9 mouse cellular contexts compared by ENCODE assay signal in the genomic region with DNA sequence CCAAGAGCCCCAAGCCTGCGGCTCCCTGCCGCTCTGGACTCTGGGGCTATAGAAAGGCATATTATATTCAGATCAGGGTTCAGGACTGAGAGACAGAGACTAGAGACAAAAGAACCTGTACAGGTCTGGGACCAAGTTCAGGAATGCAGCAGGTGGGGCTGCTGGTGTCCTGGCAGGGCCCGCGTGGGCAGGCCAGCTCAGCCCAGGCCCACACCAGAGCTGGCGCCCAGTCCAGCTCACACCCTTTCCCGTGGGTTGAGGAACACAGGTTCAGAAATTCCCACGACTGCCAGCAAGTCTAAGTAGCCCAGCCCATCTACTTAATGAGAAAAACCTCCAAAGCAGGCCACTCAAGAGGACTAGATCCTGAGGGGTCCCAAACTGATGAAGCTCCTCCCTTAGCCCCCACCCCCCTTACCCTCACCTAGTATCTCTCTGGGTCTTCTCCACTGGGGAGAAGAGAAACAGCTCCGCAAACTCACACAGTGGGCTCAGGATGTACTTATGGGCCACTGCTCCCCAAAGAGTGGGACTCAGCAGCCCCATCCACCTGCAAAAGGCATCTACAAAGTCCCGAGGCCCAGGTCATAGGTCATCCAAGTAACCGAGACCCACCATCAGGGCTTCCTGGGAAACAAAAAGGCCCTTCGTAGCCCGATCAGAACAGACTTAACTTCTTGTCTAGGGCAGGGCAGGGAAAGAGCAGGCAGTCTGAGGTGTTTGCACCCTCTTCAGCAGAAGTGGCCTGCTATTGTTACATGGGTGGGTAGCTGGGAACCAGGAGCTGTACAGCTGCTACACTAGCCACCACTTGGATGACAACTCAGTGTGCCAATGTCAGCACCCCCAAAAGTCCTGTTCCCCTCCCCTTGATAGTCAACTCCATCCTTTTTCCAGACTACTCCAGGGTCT. TPM values are rescaled to one million over a fixed set of nuclear protein-coding genes. Genes with fewer than 3 reads are reported as not detected.
DNase-seq lines count a peak whose midpoint lies in the region; ATAC-seq lines count a peak whose summit lies in the region.
"Had no signal": no experiment of that assay in that cellular context is flagged by ENCODE, and none has a peak within 500 bp of the region (broad histone marks: within the 10 kb centered on the region; RNA-seq: fewer than 3 reads in every experiment).

No protein-coding gene starts in this region.

- 66% methylated on average over 12 of the region's 12 CpGs for WGBS in lung, embryonic 15.5 days
- WGBS in heart, embryonic 14.5 days, result 67% methylated on average over 12 of the region's 12 CpGs
- WGBS in neural tube, embryonic 13.5 days, result 70% methylated on average over 12 of the region's 12 CpGs

- peak; percentile 3 for DNase-seq in adrenal gland, postnatal 14 days
- DNase-seq in adrenal gland, adult 2 months, result no peak
- no peak for DNase-seq in lung, postnatal 14 days
- DNase-seq in left cerebral cortex, adult 18-20 months (ENCODE audit: low spot score in 2 of 2), result no peak

- H3K4me2 ChIP-seq in lung, embryonic 15.5 days, result 0 out of 2 replicates have a peak overlapping the region, but pooled peaks have one; percentile 90
- no peak overlapping the region for H3K4me2 ChIP-seq in heart, embryonic 14.5 days (ENCODE audit: low read length)
- H3K4me2 ChIP-seq in neural tube, embryonic 13.5 days, result peak overlapping the region; percentile 90

- no peak overlapping the region for H3K9ac ChIP-seq in lung, embryonic 15.5 days
- H3K9ac ChIP-seq in heart, embryonic 14.5 days (ENCODE audit: low read length), result peak overlapping the region; percentile 31; the same call in 1 of the 2 replicates
- H3K9ac ChIP-seq in neural tube, embryonic 13.5 days, result peak overlapping the region; percentile 97

- no peak for ATAC-seq in lung, embryonic 15.5 days (ENCODE audit: borderline replicate concordance, extremely low read depth, low FRiP score, low TSS enrichment)
- ATAC-seq in heart, embryonic 14.5 days (ENCODE audit: insufficient number of reproducible peaks, insufficient read depth, low FRiP score, low read depth), result no peak
- no peak for ATAC-seq in neural tube, embryonic 13.5 days (ENCODE audit: low read depth)
- ATAC-seq in erythroblast, adult 5-6 weeks (replicated peaks; ENCODE audit: low FRiP score, poor library complexity, severe bottlenecking), result no peak

- no peak overlapping the region for H3K4me3 ChIP-seq in lung, embryonic 15.5 days
- no peak overlapping the region for H3K4me3 ChIP-seq in heart, embryonic 14.5 days (ENCODE audit: control insufficient read depth in 1 of 2, insufficient read depth in 1 of 2, low read depth in 1 of 2, low read length in 2 of 2)
- peak overlapping the region; percentile 81 for H3K4me3 ChIP-seq in neural tube, embryonic 13.5 days

- H3K27me3 ChIP-seq in lung, embryonic 15.5 days, result no peaks in the 10 kb centered on the region
- H3K27me3 ChIP-seq in heart, embryonic 14.5 days (ENCODE audit: control insufficient read depth, insufficient read depth, low read length), result no peaks in the 10 kb centered on the region
- no peaks in the 10 kb centered on the region for H3K27me3 ChIP-seq in neural tube, embryonic 13.5 days
- H3K27me3 ChIP-seq: heart, embryonic 15.5 days had no signal

- H3K4me1 ChIP-seq in lung, embryonic 15.5 days, result peaks cover 73% of the 10 kb centered on the region
- H3K4me1 ChIP-seq in heart, embryonic 14.5 days (ENCODE audit: control insufficient read depth in 2 of 2, insufficient read depth in 2 of 2, low read length in 2 of 2), result peaks cover 51 to 81% of the 10 kb centered on the region in 2 experiments
- H3K4me1 ChIP-seq in neural tube, embryonic 13.5 days (replicated peaks), result peaks cover 84% of the 10 kb centered on the region

- H3K9me3 ChIP-seq in lung, embryonic 15.5 days, result no peaks in the 10 kb centered on the region
- no peaks in the 10 kb centered on the region for H3K9me3 ChIP-seq in heart, embryonic 14.5 days (ENCODE audit: control insufficient read depth, low read length)
- H3K9me3 ChIP-seq in neural tube, embryonic 13.5 days, result no peaks in the 10 kb centered on the region
- H3K9me3 ChIP-seq: heart, embryonic 15.5 days had no signal

- H3K36me3 ChIP-seq in lung, embryonic 15.5 days, result no peaks in the 10 kb centered on the region
- H3K36me3 ChIP-seq in heart, embryonic 14.5 days (ENCODE audit: control insufficient read depth, insufficient read depth, low read length), result peaks cover 12% of the 10 kb centered on the region
- H3K36me3 ChIP-seq in neural tube, embryonic 13.5 days, result peaks cover 17% of the 10 kb centered on the region
- H3K36me3 ChIP-seq: heart, embryonic 15.5 days had no signal

- H3K27ac ChIP-seq in lung, embryonic 15.5 days, result peak overlapping the region; percentile 20; the same call in 1 of the 2 replicates
- H3K27ac ChIP-seq in heart, embryonic 14.5 days (replicated peaks in 1 of 2; ENCODE audit: control insufficient read depth in 1 of 2, insufficient read depth in 1 of 2, low read depth in 2 of 2, low read length in 2 of 2), result no peak overlapping the region
- H3K27ac ChIP-seq in neural tube, embryonic 13.5 days (replicated peaks), result peak overlapping the region; percentile 95; the same call in 1 of the 2 replicates
- H3K27ac ChIP-seq: heart, embryonic 15.5 days had no signal

RNA-seq across cellular contexts. Expression of gene Hdac5, which starts 3.6 kb away (rescaled TPM):
- total RNA-seq in adrenal gland, postnatal 14 days (2021), result 81.1 and 83.7 TPM in 2 replicates
- 100 to 1,000 TPM in 1 of 2 experiments, 10 to 100 TPM in 1; 67.8 to 127 TPM for total RNA-seq in adrenal gland, adult 2 months (2021)
- polyA plus RNA-seq in adrenal gland, adult 2 months (2012; rRNA removed), result 99.3 and 131 TPM in 2 replicates
- polyA plus RNA-seq in lung, embryonic 15.5 days (2015; fragmentation: Nextera tagmentation; extraction: Ambion mirVana), result 71.3 and 76.7 TPM in 2 replicates
- 52.1 and 54.5 TPM in 2 replicates for polyA plus RNA-seq in heart, embryonic 14.5 days (2014; fragmentation: Nextera tagmentation; extraction: Ambion mirVana)
- polyA plus RNA-seq in neural tube, embryonic 13.5 days (2015; fragmentation: Nextera tagmentation; extraction: Ambion mirVana), result 84.4 and 88.7 TPM in 2 replicates
- total RNA-seq in erythroblast, adult 5-6 weeks (2015; ENCODE audit: low replicate concordance), result 3.7 and 10.2 TPM in 2 replicates
- 13.3 and 17.3 TPM in 2 replicates for total RNA-seq in erythroblast, adult 5-6 weeks (2017; ENCODE audit: low replicate concordance)
- total RNA-seq in left cerebral cortex, adult 18-20 months (2021), result 100 to 1,000 TPM; 298 to 303 TPM

RNA-seq across cellular contexts. Expression of gene BC030867, which starts 22.4 kb away (rescaled TPM):
- total RNA-seq in adrenal gland, postnatal 14 days (2021), result 1.7 and 2.3 TPM in 2 replicates
- under 1 TPM; 0.35 to 0.93 TPM for total RNA-seq in adrenal gland, adult 2 months (2021)
- polyA plus RNA-seq in adrenal gland, adult 2 months (2012; rRNA removed), result 1.2 and 1.6 TPM in 2 replicates
- 19.9 and 20.4 TPM in 2 replicates for polyA plus RNA-seq in lung, embryonic 15.5 days (2015; fragmentation: Nextera tagmentation; extraction: Ambion mirVana)
- 8.7 and 10.3 TPM in 2 replicates for polyA plus RNA-seq in heart, embryonic 14.5 days (2014; fragmentation: Nextera tagmentation; extraction: Ambion mirVana)
- 1.9 and 3.7 TPM in 2 replicates for polyA plus RNA-seq in neural tube, embryonic 13.5 days (2015; fragmentation: Nextera tagmentation; extraction: Ambion mirVana)
- 3.8 and 5.0 TPM in 2 replicates for total RNA-seq in erythroblast, adult 5-6 weeks (2015; ENCODE audit: low replicate concordance)
- 4.1 and 7.2 TPM in 2 replicates for total RNA-seq in erythroblast, adult 5-6 weeks (2017; ENCODE audit: low replicate concordance)
- total RNA-seq in left cerebral cortex, adult 18-20 months (2021), result 1 to 10 TPM; 1.0 to 2.3 TPM

RNA-seq across cellular contexts. Expression of gene G6pc3, which starts 36.9 kb away (rescaled TPM):
- 82.8 and 83.7 TPM in 2 replicates for total RNA-seq in adrenal gland, postnatal 14 days (2021)
- total RNA-seq in adrenal gland, adult 2 months (2021), result 100 to 1,000 TPM; 140 to 149 TPM
- polyA plus RNA-seq in adrenal gland, adult 2 months (2012; rRNA removed), result 254 and 297 TPM in 2 replicates
- polyA plus RNA-seq in lung, embryonic 15.5 days (2015; fragmentation: Nextera tagmentation; extraction: Ambion mirVana), result 31.5 and 33.3 TPM in 2 replicates
- polyA plus RNA-seq in heart, embryonic 14.5 days (2014; fragmentation: Nextera tagmentation; extraction: Ambion mirVana), result 24.8 and 27.8 TPM in 2 replicates
- 29.1 and 31.6 TPM in 2 replicates for polyA plus RNA-seq in neural tube, embryonic 13.5 days (2015; fragmentation: Nextera tagmentation; extraction: Ambion mirVana)
- total RNA-seq in erythroblast, adult 5-6 weeks (2015; ENCODE audit: low replicate concordance), result 16.3 and 21.7 TPM in 2 replicates
- total RNA-seq in erythroblast, adult 5-6 weeks (2017; ENCODE audit: low replicate concordance), result 4.7 and 9.8 TPM in 2 replicates
- total RNA-seq in left cerebral cortex, adult 18-20 months (2021), result 10 to 100 TPM; 67.9 to 68.2 TPM

RNA-seq across cellular contexts. Expression of gene Lsm12, which starts 41.2 kb away (rescaled TPM):
- total RNA-seq in adrenal gland, postnatal 14 days (2021), result 78.7 and 81.0 TPM in 2 replicates
- total RNA-seq in adrenal gland, adult 2 months (2021), result 100 to 1,000 TPM in 1 of 2 experiments, 10 to 100 TPM in 1; 82.6 to 108 TPM
- 35.8 and 40.1 TPM in 2 replicates for polyA plus RNA-seq in adrenal gland, adult 2 months (2012; rRNA removed)
- polyA plus RNA-seq in lung, embryonic 15.5 days (2015; fragmentation: Nextera tagmentation; extraction: Ambion mirVana), result 112 and 136 TPM in 2 replicates
- polyA plus RNA-seq in heart, embryonic 14.5 days (2014; fragmentation: Nextera tagmentation; extraction: Ambion mirVana), result 60.3 and 62.1 TPM in 2 replicates
- polyA plus RNA-seq in neural tube, embryonic 13.5 days (2015; fragmentation: Nextera tagmentation; extraction: Ambion mirVana), result 112 and 116 TPM in 2 replicates
- 48.3 and 48.8 TPM in 2 replicates for total RNA-seq in erythroblast, adult 5-6 weeks (2015; ENCODE audit: low replicate concordance)
- 22.7 and 28.8 TPM in 2 replicates for total RNA-seq in erythroblast, adult 5-6 weeks (2017; ENCODE audit: low replicate concordance)
- 10 to 100 TPM; 55.0 to 64.2 TPM for total RNA-seq in left cerebral cortex, adult 18-20 months (2021)

RNA-seq across cellular contexts. Expression of gene Asb16, which starts 42.2 kb away (rescaled TPM):
- total RNA-seq in adrenal gland, postnatal 14 days (2021), result 0.11 and 0.19 TPM in 2 replicates
- total RNA-seq in adrenal gland, adult 2 months (2021), result under 1 TPM; 0.12 to 0.45 TPM
- 0.75 and 0.95 TPM in 2 replicates for polyA plus RNA-seq in adrenal gland, adult 2 months (2012; rRNA removed)
- 0.09 and 0.10 TPM in 2 replicates for polyA plus RNA-seq in lung, embryonic 15.5 days (2015; fragmentation: Nextera tagmentation; extraction: Ambion mirVana)
- polyA plus RNA-seq in heart, embryonic 14.5 days (2014; fragmentation: Nextera tagmentation; extraction: Ambion mirVana), result 0.09 and 0.11 TPM in 2 replicates
- not detected in 2 replicates for polyA plus RNA-seq in neural tube, embryonic 13.5 days (2015; fragmentation: Nextera tagmentation; extraction: Ambion mirVana)
- total RNA-seq in erythroblast, adult 5-6 weeks (2015; ENCODE audit: low replicate concordance), result not detected in 2 replicates
- total RNA-seq in erythroblast, adult 5-6 weeks (2017; ENCODE audit: low replicate concordance), result not detected in 2 replicates
- total RNA-seq in left cerebral cortex, adult 18-20 months (2021), result 1 to 10 TPM; 2.2 to 2.9 TPM

Comparison
In these comparisons a context has a peak if more than half of its experiments do, and no peak if none do; other contexts are left out.
1. H3K27ac ChIP-seq: peak in lung, embryonic 15.5 days (single experiment) and neural tube, embryonic 13.5 days (single experiment); none in heart, embryonic 14.5 days (0 of 2).